Mouse (Mus musculus) left cerebral cortex, adult 2 months (tissue): ENCODE measurements around the gene Phxr2. TPM values are rescaled to one million over a fixed set of nuclear protein-coding genes. Genes with fewer than 3 reads are reported as not detected.
A peak's percentile ranks its signal among the peaks of the same experiment; 100 is the strongest.

Experiments used
- DNase-seq, 2 experiments: peaks; one replicate each; pipeline ENCODE4 v3.0.0; 2021 to 2022; ENCODE audit warnings: low spot score in 2 of 2, mixed read lengths in 1 of 2; ENCODE audit errors: extremely low spot score in 1 of 2
- H3K27ac ChIP-seq: fragments of 200-600 bp; 2 replicates; pipeline ENCODE4 v1.8.1; 2022
- H3K4me3 ChIP-seq: fragments of 200-600 bp; 2 replicates; pipeline ENCODE4 v1.8.1; 2022
- CTCF ChIP-seq: fragments of 200-600 bp; IDR thresholded peaks from 2 replicates; pipeline ENCODE4 v1.8.1; 2022; ENCODE audit warnings: antibody characterized with exemption, mild to moderate bottlenecking, moderate library complexity
- intact Hi-C: fragments of 180-260 bp; cut with DNase I; formaldehyde crosslinking; loops from one replicate; pipeline ENCODE4 v1.15.1; 2025
- total RNA-seq, 2 experiments: library from RNA; stranded (reverse); gene quantifications; 2 replicates each; pipeline ENCODE4 v1.2.3; 2021

The Phxr2 gene
- total RNA-seq, 2 experiments from 2014 or later = not detected

GRCm38 (mm10) chr10:99084397-99085239 lies 41.5 kb downstream of the Phxr2 start:
- Histone ChIP-seq H3K4me3 (no peak overlapping the region), H3K27ac (no peak overlapping the region)
- intact Hi-C loops = loop anchor here (2.0 to 10.0 kb wide), 5 partner anchors 170 to 1710 kb away; partner anchors contain the start of gene Atp2b1
- peak; percentile 86 to 91 for DNase-seq
- peak; percentile 94 for TF ChIP-seq CTCF

DNA sequence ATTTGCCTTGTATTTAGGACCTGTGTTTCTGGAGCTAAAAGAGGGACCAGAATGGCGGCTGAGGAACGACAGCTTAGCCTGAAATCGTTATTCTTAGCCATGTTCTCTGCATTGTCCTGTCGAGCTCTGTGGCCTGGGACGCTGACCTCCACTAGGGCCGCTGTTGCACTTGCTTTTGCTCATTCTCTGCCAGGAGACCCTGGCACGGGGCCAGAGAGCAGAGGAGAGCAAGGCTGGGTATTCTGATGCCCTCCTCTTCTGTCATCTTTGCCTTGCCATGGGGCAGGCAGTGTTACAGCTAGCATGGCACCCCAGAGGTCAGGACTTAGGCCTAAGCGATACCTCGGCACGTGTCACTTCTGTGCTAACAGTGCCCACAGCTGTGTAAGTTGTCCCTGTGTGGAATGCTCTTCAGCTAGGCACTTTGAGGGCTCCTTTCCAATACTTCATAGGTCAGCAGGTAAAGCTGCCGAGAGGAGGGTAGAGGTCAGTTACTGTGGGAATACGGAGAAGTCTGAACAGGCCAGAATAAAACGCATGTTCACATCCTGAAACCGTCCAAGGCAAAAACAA lies 42.6 kb downstream of the Phxr2 start:
- intact Hi-C loops = loop anchor here (2.0 to 10.0 kb wide), 5 partner anchors 169 to 1709 kb away; partner anchors contain the start of gene Atp2b1
- H3K27ac ChIP-seq = no peak overlapping the region
- TF ChIP-seq CTCF = no peak
- H3K4me3 ChIP-seq = no peak overlapping the region
- DNase-seq = no peak

DNA sequence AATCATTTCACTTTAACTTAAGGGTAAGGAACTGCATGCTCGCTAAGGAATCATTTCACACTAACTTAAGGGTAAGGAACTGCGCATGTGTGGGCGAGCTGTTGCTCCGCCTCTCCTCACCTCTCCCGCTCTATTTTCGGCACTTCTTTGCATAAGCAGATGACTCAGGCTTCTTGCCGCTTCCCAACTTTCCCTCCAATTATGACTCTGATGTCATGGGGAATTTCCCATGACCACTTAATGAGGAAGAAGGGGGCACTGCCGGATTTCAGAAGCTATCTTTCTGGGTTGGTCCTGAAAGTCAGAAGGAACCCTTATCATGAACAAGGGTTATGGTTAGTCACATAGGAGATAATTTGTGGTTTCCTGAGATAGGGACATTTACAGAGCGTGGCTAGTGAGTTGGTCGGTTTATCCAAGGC lies 44.5 kb downstream of the Phxr2 start:
- peak; percentile 54 to 55 for DNase-seq
- intact Hi-C loops = loop anchor here (10.0 kb wide), 1 partner anchor 1707 kb away; no protein-coding TSS in a partner anchor
- Histone ChIP-seq H3K27ac (peak overlapping the region; percentile 65), H3K4me3 (no peak overlapping the region)
- TF ChIP-seq CTCF = no peak

- intact Hi-C loops = no loop called here
- H3K27ac ChIP-seq = no peak overlapping the region
- no peak for TF ChIP-seq CTCF
Measured at GRCm38 (mm10) chr10:99078621-99079020, 47.5 kb downstream of the Phxr2 start.

DNA sequence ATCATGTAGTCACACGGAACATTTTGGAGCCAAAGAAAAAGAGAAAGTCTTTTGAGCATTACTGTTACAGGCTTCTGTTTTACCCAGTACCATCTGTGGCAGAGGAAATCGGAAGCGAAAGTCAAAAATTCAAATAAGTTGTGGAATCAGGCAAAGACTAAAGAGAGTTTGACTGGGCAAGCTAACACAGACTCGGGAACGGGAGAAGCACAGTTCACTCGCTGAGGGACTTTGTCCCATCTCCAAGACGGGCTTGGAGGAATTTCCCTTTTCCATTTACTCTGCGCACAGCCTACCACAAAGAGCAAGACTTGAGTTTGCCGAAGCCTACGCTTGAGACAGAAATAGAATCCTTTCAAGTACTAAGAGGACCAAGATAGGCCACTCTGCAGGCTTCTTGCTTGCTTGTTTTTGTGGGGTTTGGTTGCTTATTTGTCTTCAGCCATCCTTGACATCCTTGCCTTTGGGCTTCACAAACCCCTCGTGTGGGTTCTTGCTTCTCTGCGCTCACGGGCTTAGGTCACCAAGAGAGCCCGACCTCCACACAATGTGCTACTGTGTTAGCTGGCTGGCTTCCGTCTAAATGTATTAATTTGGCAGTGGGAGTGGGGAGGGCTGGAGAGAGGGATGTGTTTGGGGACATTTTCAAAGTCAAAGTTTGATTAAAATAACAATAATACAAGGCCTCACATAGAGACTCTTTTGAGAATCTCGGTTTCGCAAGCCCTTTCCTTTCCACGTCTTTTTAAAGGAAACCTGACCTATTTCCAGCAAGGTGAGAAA lies 49.8 kb downstream of the Phxr2 start:
- Histone ChIP-seq H3K4me3 (no peak overlapping the region), H3K27ac (peak overlapping the region; percentile 80)
- intact Hi-C loops = no loop called here
- peak in 1 of 2 experiments; percentile 47 for DNase-seq
- no peak for TF ChIP-seq CTCF

More at GRCm38 (mm10) chr10:99078621-99079020, 47.5 kb downstream of the Phxr2 start:
- DNase-seq = no peak
- no peak overlapping the region for H3K4me3 ChIP-seq

Other genes starting within 250 kb of the Phxr2 start
- gene Atp2b1, start 211.9 kb downstream of the Phxr2 start, total RNA-seq = 100 to 1,000 TPM; 686 to 742 TPM
- gene Poc1b, start 19.3 kb downstream of the Phxr2 start, total RNA-seq = 1 to 10 TPM; 5.8 to 8.4 TPM
- 1 to 10 TPM; 2.3 to 2.4 TPM for gene Galnt4, start 18.2 kb downstream of the Phxr2 start, total RNA-seq
- gene Dusp6, start 136.9 kb upstream of the Phxr2 start, total RNA-seq = 100 to 1,000 TPM; 101 to 116 TPM